Mouse (Mus musculus) spleen, adult 2 months (tissue): Measurements from ENCODE around the gene Socs3.

ENCODE experiments used
- CTCF ChIP-seq: fragments of 200-500 bp; IDR thresholded peaks from 2 replicates; pipeline ENCODE4 v1.5.1; 2011; ENCODE audit warnings: mild to moderate bottlenecking, inconsistent platforms; ENCODE audit not compliant: insufficient read depth, insufficient read length, insufficient replicate concordance; ENCODE audit errors: extremely low read depth
- POLR2A ChIP-seq: fragments of 200-500 bp; IDR thresholded peaks from 2 replicates; pipeline ENCODE4 v1.6.1; 2011; ENCODE audit warnings: low read depth, low read length, inconsistent platforms

DNA sequence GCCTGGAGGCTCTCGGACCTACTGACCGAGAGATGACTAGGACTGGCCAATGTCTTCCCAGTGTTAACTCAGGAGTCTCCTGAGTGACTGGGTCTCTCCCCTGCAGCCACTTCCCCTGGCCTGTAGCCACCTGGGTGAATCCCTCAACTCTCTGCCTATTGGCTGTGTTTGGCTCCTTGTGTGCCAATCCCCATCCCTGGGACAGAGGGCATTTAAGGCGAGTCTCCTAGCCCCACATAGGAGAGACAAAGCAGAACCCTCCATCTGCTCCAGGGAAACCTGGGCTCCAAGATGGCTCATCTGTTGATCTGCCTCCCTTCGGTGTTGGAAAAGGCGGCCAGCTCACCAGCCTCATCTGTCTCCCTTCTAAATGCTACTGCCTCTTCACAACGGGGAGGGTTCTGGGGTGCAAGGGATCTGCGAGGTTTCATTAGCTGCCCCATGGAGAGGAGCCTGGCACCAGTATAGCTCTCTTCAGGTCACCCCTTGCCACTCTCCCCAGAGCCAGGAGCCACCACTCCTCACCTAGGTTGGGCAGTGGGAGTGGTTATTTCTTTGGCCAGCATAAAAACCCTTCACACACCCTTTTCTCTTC is 3.2 kb downstream of the Socs3 start:
- TF ChIP-seq CTCF, result no peak
- TF ChIP-seq POLR2A, result no peak
